Mouse (Mus musculus) erythroblast, embryonic 14.5 days (primary cell): ENCODE data around the gene Usp49.

Experiments used
- GATA1 ChIP-seq: IDR thresholded peaks from 2 replicates; pipeline ENCODE4 v1.6.1; 2012; ENCODE audit warnings: low read length, inconsistent platforms, mixed read lengths
- TAL1 ChIP-seq: IDR thresholded peaks from 3 replicates; pipeline ENCODE4 v1.6.1; 2012; ENCODE audit warnings: low read length, inconsistent platforms, mixed read lengths

GRCm38 (mm10) chr17:47678702-47679101, 48.2 kb downstream of the Usp49 start:
- no peak for TF ChIP-seq TAL1
- no peak for TF ChIP-seq GATA1
